Mouse (Mus musculus): ENCODE measurements at regions not wholly inside any gene's neighbourhood (a gene's known extent, or its start where the extent isn't known, plus 50 kb on each side); places are given as distances from the start of the nearest gene placed in this dataset.

DNA sequence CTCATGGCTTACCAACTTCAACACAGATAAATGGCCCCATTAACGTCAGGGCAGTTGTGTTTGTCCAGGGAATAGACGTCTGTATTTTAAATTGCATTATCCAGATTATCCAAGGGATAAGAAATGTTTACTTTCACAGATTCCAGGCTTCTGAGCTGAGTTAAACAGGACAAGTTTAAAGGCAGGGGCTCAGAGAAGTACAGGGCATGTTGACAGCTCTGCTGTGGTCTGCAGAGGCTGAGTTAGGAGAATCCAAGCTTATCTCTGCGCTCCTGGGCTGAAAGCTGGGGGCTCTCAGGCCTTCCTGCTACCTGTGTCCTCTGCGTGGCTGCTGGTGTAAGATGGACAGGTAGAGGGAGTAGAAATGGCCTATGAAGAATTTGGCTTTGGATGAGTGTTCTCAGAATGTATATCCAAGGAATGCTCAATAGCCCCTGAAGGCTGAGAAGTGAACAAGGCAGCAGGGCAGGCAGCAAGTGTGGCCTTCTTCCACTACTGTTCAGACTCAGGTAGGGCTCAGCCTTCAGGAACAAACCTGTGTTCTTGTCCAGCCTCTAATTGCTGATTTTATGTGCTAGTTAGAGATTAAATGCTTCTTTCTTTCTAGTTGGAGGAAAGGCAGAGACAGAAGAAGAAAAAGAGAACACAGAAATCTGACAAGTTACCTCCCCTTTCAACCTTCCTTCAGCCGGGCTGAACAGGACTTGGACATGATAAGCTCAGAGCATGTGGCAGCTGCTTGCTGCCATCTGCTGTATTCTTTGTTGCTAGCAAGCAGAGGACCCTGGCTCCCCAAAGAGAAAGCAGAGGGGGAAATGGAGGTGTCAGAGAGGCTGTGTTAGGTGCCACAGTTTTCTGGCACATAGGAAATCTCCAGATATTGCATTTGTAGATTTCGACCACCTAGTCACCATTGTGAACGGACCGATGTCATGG lies 77.9 kb upstream of the Grem2 start:
- peak; percentile 37 for DNase-seq (ENCODE audit: low spot score)
- no peaks in the 10 kb centered on the region for H3K4me1 ChIP-seq
- H3K27me3 ChIP-seq (ENCODE audit: low read depth, poor library complexity, severe bottlenecking), result no peaks in the 10 kb centered on the region
- no peaks in the 10 kb centered on the region for H3K9me3 ChIP-seq (replicated peaks)
- WGBS, result 67% methylated on average over 8 of the region's 8 CpGs
- no peak overlapping the region for H3K27ac ChIP-seq
- H3K36me3 ChIP-seq, result no peaks in the 10 kb centered on the region
- H3K4me3 ChIP-seq, result no peak overlapping the region

DNA sequence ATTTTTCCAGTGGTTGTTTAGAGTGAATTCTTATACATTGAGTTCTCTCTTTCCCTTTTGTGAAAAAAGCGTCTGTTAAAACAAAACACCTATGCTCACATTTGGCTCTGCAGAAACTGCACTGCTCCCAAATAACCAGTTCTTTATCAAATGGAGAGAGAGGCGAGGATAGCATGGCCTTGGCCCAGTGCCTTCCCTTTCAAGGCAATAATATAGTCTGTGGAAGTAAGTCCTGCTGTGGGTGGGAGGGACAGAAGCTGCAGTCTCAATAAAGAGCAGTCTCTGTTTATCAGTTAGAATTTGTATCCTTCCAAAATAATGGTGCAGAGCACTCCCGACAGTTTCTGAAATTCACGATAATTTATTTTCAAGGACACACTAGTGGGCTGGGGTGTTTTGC lies 70.9 kb upstream of the Grem2 start:
- Histone ChIP-seq H3K36me3 (no peaks in the 10 kb centered on the region), H3K9me3 (replicated peaks) (no peaks in the 10 kb centered on the region), H3K27me3 (ENCODE audit: low read depth, poor library complexity, severe bottlenecking) (no peaks in the 10 kb centered on the region), H3K4me3 (no peak overlapping the region), H3K4me1 (no peaks in the 10 kb centered on the region), H3K27ac (no peak overlapping the region)
- 91% methylated on average over 4 of the region's 4 CpGs for WGBS
- no peak for DNase-seq (ENCODE audit: low spot score)

DNA sequence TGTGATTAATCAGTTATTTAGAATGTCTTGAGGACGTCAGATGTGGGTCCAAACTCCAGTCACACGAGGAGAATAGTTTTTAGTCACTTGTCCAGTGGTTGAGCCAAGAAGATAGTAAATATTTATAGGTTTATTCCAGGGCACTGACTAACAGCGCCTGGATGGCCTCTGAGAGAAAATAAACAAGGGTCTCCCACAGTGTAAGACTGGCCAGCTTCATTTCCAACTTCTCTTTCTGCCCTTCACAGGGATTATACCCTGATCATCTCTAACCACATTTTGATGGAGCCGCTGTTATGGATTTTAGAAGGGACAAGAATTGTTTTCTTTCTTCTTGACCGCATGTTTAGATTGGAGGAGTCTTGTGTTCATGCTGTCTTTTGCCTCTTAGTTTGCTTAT lies 67.0 kb upstream of the Grem2 start:
- H3K27ac ChIP-seq, result no peak overlapping the region
- no peaks in the 10 kb centered on the region for H3K4me1 ChIP-seq
- H3K4me3 ChIP-seq, result no peak overlapping the region
- no peaks in the 10 kb centered on the region for H3K36me3 ChIP-seq
- 85% methylated on average over 5 of the region's 5 CpGs for WGBS
- no peaks in the 10 kb centered on the region for H3K27me3 ChIP-seq (ENCODE audit: low read depth, poor library complexity, severe bottlenecking)
- H3K9me3 ChIP-seq (replicated peaks), result no peaks in the 10 kb centered on the region
- no peak for DNase-seq (ENCODE audit: low spot score)

DNA sequence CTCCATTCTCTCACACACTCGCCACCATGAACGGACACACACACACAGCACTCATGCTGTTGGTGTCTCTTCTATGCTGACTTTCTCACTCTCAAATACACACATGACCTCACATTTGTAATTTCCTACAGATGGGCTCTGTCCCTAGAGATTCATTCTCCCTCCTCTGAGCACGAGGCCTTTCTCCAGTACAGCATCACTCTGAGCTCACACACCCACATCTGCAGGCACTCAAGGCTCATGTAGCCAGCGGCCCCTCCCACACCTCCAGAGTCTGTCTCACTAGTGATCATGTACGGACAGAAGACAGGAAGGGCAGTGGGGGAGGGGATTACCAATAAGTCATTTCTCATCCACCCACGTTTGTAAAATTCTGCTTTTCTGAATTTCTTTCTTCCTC lies 50.3 kb upstream of the Grem2 start:
- Histone ChIP-seq H3K4me3 (no peak overlapping the region), H3K9me3 (replicated peaks) (no peaks in the 10 kb centered on the region)
- DNase-seq (ENCODE audit: low spot score), result no peak

More for the DNA sequence above, 50.3 kb upstream of the Grem2 start:
- 57% methylated on average over 6 of the region's 6 CpGs for WGBS
- Histone ChIP-seq H3K36me3 (no peaks in the 10 kb centered on the region), H3K27ac (no peak overlapping the region), H3K27me3 (ENCODE audit: low read depth, poor library complexity, severe bottlenecking) (no peaks in the 10 kb centered on the region), H3K4me1 (peaks cover 7% of the 10 kb centered on the region; the same call in 1 of the 2 replicates)
